Mouse (Mus musculus) liver, adult 2 months (tissue): ENCODE measurements around the gene Kif9. TPM values are rescaled to one million over a fixed set of nuclear protein-coding genes. Genes with fewer than 3 reads are reported as not detected.

Experiments used
- DNase-seq: peaks from one replicate; pipeline ENCODE4 v3.0.0-alpha.2; 2011; ENCODE audit warnings: low read depth, low spot score; ENCODE audit errors: extremely low read depth
- H3K27ac ChIP-seq: fragments of 200-500 bp; replicated peaks from 2 replicates; pipeline ENCODE4 v1.5.1; 2012; ENCODE audit warnings: low read depth, mild to moderate bottlenecking, control low read depth, inconsistent platforms, low read length; ENCODE audit not compliant: insufficient read depth
- H3K27me3 ChIP-seq: fragments of 200-500 bp; 2 replicates; pipeline ENCODE4 v1.6.1; 2012; ENCODE audit warnings: mild to moderate bottlenecking, moderate library complexity, low read length, inconsistent platforms; ENCODE audit not compliant: control insufficient read depth, insufficient read depth
- H3K36me3 ChIP-seq: fragments of 200-500 bp; 2 replicates; pipeline ENCODE4 v1.6.1; 2012; ENCODE audit warnings: low read length, inconsistent platforms; ENCODE audit not compliant: control insufficient read depth, insufficient read depth
- H3K4me1 ChIP-seq: fragments of 200-500 bp; 2 replicates; pipeline ENCODE4 v1.6.1; 2011; ENCODE audit warnings: low read length; ENCODE audit not compliant: control insufficient read depth, insufficient read depth
- H3K4me3 ChIP-seq: fragments of 200-500 bp; 2 replicates; pipeline ENCODE4 v1.5.1; 2011; ENCODE audit warnings: low read depth, mild to moderate bottlenecking, control low read depth, low read length, moderate library complexity; ENCODE audit not compliant: insufficient read depth
- H3K79me2 ChIP-seq: fragments of 200-500 bp; 2 replicates; pipeline ENCODE4 v1.6.1; 2012; ENCODE audit warnings: inconsistent platforms, mild to moderate bottlenecking, low read length, moderate library complexity; ENCODE audit not compliant: control insufficient read depth, insufficient read depth
- H3K9ac ChIP-seq: fragments of 200-500 bp; 2 replicates; pipeline ENCODE4 v1.6.1; 2012; ENCODE audit warnings: low read depth, mild to moderate bottlenecking, control low read depth, inconsistent platforms, low read length
- CTCF ChIP-seq: fragments of 200-500 bp; IDR thresholded peaks from 2 replicates; pipeline ENCODE4 v1.5.1; 2011; ENCODE audit warnings: low read depth, low read length, control low read depth
- POLR2A ChIP-seq: fragments of 200-500 bp; IDR thresholded peaks from 2 replicates; pipeline ENCODE4 v1.6.1; 2011; ENCODE audit warnings: low read length, control low read depth; ENCODE audit not compliant: insufficient read depth; ENCODE audit errors: extremely low read depth
- WGBS: fragments of 180-500 bp; shearing (Covaris S2); methylation state at CpG from one replicate; pipeline ENCODE4 v1.1.7; 2018; 5-methylcytosine and 5-hydroxymethylcytosine counted together
- polyA plus RNA-seq: library from polyadenylated mRNA; depleted of rRNA; stranded (reverse); fragments of >200 nt; gene quantifications from 2 replicates; pipeline ENCODE4 v1.2.3, GENCODE M21; 2012
- total RNA-seq: library from RNA; depleted of rRNA; stranded (reverse); fragments of >200 nt; gene quantifications from 2 replicates; pipeline ENCODE4 v1.2.3, GENCODE M21; 2014

Kif9 gene
- total and polyA plus RNA-seq, 2 experiments: 0.18 to 0.55 TPM

- DNase-seq: no peak
- WGBS: 76% methylated on average over 6 of the region's 6 CpGs
- H3K9ac ChIP-seq: no peak overlapping the region
- H3K27ac ChIP-seq: no peak overlapping the region
- H3K4me3 ChIP-seq: no peak overlapping the region
- no peaks in the 10 kb centered on the region for H3K79me2 ChIP-seq
- no peaks in the 10 kb centered on the region for H3K4me1 ChIP-seq
- TF ChIP-seq CTCF (no peak), POLR2A (no peak)
- H3K27me3 ChIP-seq: no peaks in the 10 kb centered on the region
- no peaks in the 10 kb centered on the region; the same call in 1 of the 2 replicates for H3K36me3 ChIP-seq
Measured at GRCm38 (mm10) chr9:110440559-110440958, 36.2 kb upstream of the Kif9 start.

GRCm38 (mm10) chr9:110448356-110448755 is 28.4 kb upstream of the Kif9 start:
- no peak for DNase-seq
- WGBS: 79% methylated on average over 15 of the region's 15 CpGs
- Histone ChIP-seq H3K36me3 (no peaks in the 10 kb centered on the region), H3K4me1 (no peaks in the 10 kb centered on the region), H3K27me3 (no peaks in the 10 kb centered on the region), H3K9ac (no peak overlapping the region), H3K27ac (no peak overlapping the region), H3K4me3 (no peak overlapping the region), H3K79me2 (no peaks in the 10 kb centered on the region)
- no peak for TF ChIP-seq POLR2A
- TF ChIP-seq CTCF: no peak

DNA sequence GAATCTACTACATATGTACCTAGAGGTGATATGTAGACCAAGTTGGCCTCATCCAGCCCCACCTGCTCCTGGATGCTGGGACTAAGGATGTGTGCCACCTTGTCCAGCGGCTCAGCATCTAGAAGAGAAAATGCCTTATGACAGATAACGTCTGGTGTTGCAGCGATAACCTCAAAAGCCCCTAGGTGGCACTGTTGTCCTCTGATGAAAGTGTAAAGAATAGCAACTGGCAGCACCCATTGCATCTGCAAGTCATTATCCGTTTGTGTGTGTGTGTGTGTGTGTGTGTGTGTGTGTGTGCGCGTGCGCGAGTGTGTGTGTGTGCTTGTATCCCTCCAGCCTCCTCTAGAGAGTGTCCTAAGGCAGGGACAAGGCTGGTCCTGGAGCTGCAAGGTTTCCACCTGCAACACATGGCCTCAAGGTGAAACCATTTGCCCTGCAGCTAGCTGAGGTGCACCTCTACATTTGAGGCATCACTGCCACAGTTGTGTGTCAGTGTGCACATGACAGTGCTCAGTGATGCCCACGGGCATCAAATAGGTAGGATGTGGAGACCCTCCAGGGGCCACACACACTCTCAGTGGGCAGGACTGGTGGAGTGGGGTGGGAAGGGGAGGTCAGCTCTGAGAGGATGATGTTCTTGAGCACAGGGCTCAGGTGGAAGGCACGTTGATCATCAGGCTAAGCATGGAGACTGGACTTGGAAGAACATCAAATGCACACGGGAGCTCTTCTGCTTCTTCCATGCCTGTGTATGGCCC is 27.7 kb upstream of the Kif9 start:
- Histone ChIP-seq H3K4me1 (no peaks in the 10 kb centered on the region), H3K9ac (no peak overlapping the region), H3K27me3 (no peaks in the 10 kb centered on the region), H3K4me3 (no peak overlapping the region), H3K79me2 (no peaks in the 10 kb centered on the region), H3K36me3 (no peaks in the 10 kb centered on the region), H3K27ac (no peak overlapping the region)
- 28% methylated on average over 11 of the region's 11 CpGs for WGBS
- DNase-seq: peak; percentile 64
- TF ChIP-seq CTCF (peak; percentile 62), POLR2A (no peak)

- Histone ChIP-seq H3K9ac (no peak overlapping the region), H3K79me2 (no peaks in the 10 kb centered on the region), H3K27ac (no peak overlapping the region), H3K27me3 (no peaks in the 10 kb centered on the region), H3K36me3 (no peaks in the 10 kb centered on the region), H3K4me3 (no peak overlapping the region), H3K4me1 (no peaks in the 10 kb centered on the region)
- 72% methylated on average over 3 of the region's 3 CpGs for WGBS
- TF ChIP-seq CTCF (no peak), POLR2A (no peak)
- DNase-seq: no peak
Measured at GRCm38 (mm10) chr9:110452523-110452922, 24.2 kb upstream of the Kif9 start.

DNA sequence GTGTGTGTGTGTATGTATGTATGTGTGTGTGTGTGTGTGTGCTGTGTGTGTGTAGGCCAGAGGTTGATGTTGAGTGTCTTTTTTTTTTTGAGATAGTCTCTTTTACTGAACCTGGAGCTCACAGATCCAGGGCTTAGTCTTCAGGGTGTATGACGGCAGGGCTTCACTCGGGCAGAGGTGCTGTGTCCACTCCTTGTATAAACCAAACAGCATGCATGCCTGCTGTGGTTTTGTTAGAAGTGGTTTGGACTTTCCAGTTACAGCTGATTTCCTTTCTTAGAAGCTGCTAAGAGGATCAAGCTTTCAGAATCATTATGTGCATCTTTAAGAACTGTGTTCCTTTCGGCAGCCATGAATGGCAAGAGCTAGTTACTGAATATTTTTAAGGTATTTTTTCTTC is 18.8 kb upstream of the Kif9 start:
- Histone ChIP-seq H3K27me3 (no peaks in the 10 kb centered on the region), H3K36me3 (no peaks in the 10 kb centered on the region), H3K27ac (no peak overlapping the region), H3K79me2 (no peaks in the 10 kb centered on the region), H3K4me3 (no peak overlapping the region), H3K9ac (no peak overlapping the region), H3K4me1 (no peaks in the 10 kb centered on the region)
- 94% methylated on average over 3 of the region's 3 CpGs for WGBS
- no peak for TF ChIP-seq POLR2A
- no peak for TF ChIP-seq CTCF
- no peak for DNase-seq

DNA sequence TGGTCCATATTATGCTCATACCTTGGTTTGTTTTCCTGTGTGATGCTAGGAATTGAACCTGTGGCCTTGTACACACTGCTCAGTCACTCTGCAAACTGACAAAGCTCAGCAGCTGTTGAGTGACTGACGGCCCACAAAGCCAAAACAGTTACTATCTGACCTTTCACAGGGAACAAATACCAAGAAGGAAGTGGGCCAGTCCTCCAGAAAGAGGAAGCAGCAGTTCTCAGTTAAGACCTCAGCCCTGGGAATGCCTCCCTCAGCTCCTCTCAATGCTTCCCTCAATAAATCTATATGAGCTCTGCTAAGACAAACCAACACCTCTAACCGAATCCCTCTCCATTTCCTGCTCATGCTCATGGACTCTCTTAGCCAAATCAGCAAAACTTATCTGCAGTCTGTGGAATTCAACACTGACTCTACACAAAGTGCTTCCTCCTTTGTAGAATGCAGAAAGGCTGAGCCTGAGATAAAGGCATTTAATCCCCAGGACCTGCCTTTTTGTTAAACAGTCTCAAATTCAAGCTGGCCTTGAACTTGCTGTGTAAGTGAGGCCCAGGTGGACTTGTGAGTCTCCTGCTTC is 17.5 kb upstream of the Kif9 start:
- 45% methylated on average over 2 of the region's 2 CpGs for WGBS
- DNase-seq: peak; percentile 51

More for the DNA sequence above, 17.5 kb upstream of the Kif9 start:
- 0 out of 2 replicates have a peak, but pooled peaks cover 5% of the 10 kb centered on the region for H3K79me2 ChIP-seq
- H3K9ac ChIP-seq: no peak overlapping the region
- no peaks in the 10 kb centered on the region for H3K36me3 ChIP-seq
- no peak overlapping the region for H3K4me3 ChIP-seq
- no peaks in the 10 kb centered on the region for H3K27me3 ChIP-seq
- TF ChIP-seq POLR2A: no peak
- TF ChIP-seq CTCF: no peak
- H3K4me1 ChIP-seq: no peaks in the 10 kb centered on the region
- peak overlapping the region; percentile 46 for H3K27ac ChIP-seq
